Mouse (Mus musculus) retina, postnatal 1 day (tissue): ENCODE data around the gene Ebf3.

ENCODE experiments used
- DNase-seq: peaks from one replicate; pipeline ENCODE4 v3.0.0-alpha.2; 2012

The Ebf3 gene

DNA sequence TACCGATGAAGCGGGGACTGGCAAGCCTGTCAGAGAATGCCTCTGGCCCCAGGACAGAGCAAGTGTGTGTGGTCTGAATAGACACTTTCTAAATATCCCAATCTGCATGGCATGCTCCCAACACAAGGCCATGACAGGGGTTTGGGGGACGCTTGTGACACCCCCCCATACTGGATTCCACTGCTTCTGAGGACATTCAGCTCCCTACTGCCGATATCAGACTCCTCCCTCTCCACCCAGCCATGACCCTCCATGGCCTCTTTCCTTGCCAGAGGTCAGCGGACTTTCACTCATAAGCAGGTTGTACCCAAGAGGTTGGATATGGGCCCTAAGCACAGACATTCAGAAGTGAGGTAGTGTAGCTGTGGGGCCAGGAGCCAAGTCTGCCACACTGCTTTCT lies 36.5 kb downstream of the Ebf3 start:
- no peak for DNase-seq

DNA sequence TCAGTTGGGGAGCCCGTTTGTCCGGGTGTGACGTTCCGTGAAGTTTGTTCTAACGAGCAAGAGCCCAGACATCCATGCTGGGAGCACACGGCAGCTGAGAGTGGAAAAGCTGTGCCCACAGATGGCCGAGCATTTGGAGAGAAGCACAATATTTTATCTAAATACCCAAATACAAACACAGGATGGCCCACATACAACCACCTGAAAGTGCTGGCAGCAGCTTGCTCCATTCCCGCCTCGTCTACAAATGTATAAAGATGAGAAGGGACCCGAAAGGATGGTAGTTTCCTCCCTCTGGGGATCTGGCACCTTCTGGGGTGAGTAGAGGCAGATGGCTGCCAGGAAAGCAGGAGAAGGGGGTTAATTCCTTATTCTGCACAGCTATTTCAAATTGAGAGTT lies 42.0 kb downstream of the Ebf3 start:
- no peak for DNase-seq

DNA sequence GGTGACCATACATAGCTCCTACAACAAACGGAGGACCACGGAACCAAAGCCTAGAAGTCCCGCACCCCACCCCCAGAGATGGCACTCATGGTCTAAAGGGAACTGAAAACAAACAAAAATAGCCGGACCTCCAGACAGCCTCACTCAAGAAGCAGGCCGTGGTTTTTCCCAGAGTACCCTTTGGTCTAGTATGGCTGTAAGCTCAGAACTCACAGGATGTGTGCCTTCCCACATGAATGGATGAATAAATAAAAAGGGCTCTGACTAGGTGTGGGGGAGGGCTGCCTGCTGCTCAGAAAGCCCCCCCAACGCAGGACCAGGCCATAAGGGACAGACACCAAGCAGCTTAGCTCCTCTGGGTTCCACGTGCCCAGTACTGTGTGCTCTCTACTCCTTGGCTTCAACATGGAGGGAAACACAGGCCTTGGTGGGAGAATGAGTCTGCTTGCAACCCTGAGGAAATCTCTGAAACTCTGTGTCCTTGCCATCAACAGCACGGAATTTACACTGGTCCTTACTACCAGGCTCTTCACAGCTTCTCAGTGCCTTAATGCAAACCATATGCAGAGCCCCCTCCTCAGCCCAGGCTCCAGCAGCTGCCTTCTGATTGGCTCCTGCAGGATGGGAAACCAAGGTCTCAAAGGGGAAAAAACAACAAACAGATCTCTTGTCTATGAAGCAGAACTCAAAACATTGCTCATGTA lies 45.6 kb downstream of the Ebf3 start:
- no peak for DNase-seq

DNA sequence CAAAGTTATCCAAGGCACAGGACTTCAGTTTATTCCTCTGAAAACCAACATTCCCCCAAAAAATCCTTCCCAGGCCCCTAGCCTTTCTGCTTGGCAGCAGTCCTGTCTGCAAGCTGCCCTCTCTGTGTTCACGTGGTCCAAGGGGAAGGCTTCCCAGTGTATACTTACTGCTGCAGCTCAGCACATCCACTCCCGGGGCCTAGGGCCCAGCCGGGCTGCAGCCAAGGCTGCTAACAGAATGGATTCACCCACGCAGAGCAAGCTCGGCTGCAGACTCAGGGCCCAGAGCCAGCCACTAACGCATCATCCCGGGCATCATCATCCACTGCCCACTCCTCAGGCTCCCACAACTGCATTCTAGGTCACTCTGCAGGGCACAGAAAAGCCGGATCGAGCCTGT lies 46.8 kb downstream of the Ebf3 start:
- DNase-seq: no peak

DNA sequence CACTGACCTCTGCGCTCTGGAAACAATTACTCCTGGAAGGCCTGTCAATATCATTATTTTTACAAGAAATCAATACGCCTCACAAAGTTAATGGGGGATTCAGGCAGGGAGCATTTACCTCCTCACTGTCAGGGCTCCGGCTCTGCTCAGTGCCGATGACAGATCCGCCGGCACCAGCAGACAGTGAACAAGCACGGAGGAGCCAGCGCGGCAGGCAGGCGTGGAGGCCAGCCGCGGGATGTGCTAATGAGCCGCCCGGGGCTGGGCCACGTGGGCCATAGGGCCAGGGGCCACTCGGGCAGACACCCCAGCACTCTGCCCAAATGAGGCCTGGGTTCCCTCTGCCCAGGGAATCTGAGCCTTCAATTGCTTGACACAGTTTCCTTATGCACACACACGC lies 47.7 kb downstream of the Ebf3 start:
- DNase-seq: peak; percentile 56

DNA sequence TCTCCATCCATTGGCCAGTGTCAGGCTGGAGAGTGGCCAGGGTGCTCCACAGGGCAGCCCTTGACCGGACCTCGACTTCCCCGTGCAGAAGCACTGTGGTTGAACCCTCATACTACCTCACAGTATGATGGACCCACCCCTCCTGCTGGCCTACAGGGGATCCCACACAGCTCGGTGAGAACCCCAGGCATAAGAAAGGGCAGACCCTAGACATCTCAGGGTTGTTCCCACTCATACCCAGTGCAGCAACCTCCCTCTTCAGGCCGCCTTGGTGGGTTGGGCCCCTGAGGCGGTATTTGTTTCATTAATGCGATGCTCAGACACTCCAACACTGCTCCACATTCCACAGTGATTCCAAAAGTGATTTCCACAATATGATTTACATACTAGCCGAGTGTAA lies 51.9 kb downstream of the Ebf3 start:
- DNase-seq: no peak

DNA sequence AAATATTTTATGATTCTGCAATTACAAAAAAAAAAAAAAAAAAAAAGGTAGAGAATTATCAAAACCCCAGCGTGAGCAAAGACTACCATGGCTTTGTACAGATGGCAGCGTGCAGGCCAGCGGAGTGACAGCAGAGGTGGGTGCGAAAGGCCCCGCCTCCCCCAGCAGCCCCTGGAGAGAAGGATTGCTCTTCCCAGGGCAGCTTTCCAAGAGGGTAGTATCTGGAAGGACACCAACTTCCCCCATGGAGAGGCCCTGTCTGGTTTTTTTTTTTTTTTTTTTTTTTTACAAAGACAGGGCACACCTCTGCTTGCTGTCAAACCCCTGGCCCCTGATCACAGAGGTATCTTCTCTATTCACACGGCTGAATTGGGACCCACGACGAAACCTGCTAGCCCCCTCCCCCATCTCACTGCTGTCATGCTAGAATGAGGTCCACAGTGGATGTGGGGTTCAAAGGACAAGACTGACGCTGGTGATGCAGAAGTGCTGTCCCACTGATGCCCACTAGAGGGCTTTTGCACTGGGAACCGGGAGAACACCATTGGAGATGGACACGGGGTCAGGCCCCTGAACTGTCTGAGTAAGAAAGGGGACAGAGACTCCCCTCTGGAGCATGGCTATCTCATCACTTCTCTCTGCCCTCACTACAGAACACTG lies 67.9 kb downstream of the Ebf3 start:
- peak; percentile 87 for DNase-seq

DNA sequence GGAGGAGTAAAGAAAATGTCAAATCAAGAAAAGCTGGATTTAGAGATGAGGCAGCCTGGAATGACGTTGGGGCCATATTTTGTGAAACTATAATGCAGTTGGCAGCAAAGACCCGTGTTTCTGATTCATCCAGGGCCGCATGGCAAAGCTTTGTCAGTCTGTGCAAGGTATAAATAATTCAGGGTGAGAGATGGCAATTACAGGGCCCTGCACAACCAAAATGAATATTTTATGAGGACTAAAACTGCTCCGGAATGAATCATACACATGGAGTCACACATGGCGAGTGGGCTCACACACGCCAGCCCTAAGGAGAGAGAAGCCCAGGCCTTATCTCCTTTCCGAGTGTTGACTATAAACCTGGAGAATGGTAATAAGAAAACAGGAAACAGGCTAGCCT lies 69.4 kb downstream of the Ebf3 start:
- peak; percentile 51 for DNase-seq

DNA sequence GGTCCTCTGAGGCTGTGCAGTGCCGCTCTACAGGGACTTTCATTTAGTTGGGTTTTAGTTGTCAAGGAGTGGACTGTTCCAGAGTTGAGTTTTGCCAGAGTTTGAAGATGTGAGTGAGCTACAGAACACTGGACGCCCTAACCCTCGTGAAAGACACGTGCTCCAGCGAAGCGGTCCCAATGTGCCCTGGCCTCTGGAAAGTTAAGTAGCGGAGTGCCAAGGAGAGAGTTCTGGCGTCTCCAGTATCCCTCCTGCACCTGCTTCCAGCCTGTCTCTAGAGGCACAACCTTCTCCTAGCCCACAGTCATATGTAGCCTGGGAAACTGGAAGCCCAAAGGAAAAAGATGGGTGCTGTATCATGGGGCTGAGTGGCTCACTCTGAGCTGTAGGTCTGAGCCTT lies 73.8 kb downstream of the Ebf3 start:
- no peak for DNase-seq

DNA sequence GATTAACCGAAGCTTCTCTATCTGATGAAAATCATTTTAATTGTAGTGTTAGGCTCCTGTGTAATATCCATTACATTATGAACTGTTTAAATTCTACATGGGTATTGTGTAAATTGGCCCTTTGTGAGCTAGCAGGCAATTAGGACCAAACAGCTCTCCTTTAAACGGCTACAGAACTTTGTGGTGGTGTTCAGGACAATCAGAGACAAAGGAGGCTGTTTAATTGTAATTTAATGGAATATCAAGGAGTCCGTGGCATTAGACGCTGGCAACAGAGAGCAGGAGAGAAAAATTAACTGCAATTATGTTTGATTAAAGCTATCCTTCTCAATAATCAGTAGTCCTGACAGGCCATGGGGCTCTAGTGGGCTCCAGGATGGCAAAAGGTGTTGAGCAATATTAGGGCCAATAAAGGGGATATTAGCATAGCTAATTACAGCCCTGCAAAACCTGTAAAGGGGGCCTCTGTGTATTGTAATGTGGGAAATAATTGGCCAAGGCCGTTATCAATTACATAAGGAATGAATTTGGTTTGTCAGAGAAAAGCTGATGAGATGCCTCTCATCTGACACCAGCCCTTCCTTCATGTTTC lies 74.6 kb downstream of the Ebf3 start:
- peak; percentile 66 for DNase-seq

DNA sequence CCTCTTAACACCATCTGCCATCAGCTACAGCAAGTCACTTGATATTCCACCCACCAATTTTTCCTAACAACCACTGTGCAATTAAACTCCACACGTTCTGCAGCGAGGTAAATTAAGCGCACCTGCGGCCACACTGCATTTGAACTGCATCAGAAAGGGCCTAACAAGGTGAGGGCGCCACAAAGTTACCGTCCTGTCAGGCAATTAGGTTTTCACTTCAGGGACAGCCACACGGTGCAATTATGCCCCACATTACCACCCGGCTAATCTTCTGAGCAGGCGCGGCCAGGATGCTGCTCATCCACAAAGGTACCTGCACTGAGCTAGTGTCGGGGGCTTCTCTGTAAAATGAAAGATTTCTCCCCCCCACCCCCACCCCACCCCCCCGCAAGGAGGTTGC lies 76.8 kb downstream of the Ebf3 start:
- DNase-seq: no peak

DNA sequence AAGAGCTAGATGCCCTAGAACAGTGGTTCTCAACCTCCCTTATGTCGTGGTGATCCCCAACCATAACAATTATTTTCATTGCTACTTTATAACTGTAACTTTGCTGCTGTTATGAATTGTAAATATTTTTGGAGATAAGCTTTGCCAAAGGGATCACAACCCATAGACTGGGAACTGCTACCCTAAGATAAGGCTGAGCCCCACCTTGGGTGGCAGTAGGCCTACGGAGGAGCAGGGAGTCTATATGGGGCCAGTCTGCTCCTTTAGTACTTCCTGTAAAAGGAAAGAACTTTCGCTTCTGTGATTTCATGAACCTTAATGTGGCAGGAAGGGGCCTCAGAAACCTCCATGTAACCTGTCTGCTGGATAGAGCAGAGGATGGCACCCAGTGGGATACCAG lies 90.4 kb downstream of the Ebf3 start:
- no peak for DNase-seq

DNA sequence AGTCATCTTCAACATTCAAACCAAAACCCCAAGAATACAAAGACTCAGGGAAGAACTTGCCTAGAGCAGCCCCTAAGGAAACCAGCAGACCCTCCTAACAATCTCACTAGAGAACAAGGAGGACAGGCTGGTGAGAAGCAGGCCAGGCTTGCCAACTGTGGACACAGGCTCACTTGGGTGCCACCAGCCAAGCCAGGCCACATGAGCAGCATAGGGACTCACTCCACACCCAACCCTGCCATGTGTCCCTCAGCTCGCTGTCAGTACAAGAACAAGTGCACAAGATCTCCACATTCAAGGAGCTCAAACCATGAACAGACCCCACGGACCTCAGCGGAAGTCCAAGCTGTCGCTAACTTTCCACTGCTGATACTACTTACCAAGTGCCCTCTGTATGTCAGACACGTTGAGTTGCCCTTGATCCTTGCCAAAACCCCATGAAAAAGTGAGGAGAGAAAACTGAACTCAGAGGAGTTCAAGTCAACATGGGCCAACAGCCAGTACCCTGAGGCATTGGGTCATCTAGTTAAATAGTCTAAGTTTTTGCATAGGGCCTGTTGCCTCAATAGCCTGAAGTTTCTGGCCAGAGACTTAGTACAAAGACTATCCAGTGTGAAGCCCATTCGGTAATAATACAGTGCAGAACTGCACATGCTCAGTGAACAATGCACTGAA lies 91.3 kb downstream of the Ebf3 start:
- no peak for DNase-seq

DNA sequence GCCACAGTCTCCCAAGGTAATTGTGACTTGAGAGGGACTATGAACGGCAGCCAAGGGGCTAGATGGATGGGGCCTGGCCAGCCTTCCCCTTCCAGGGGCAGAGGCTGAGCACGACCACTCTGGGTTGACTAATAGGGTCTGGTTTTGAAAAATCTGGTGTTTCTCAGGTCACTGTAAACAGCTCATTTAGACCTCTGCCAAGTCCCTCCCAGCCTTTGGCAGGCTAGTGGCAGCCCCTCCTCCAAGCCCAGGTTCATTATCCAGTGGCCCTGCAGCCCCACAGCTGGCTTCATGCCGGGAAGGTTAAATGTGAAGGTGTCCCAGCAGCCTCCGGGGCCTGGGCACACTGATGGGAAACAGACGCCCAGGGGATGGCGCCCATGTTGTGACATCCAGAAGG lies 92.6 kb downstream of the Ebf3 start:
- peak; percentile 78 for DNase-seq

DNA sequence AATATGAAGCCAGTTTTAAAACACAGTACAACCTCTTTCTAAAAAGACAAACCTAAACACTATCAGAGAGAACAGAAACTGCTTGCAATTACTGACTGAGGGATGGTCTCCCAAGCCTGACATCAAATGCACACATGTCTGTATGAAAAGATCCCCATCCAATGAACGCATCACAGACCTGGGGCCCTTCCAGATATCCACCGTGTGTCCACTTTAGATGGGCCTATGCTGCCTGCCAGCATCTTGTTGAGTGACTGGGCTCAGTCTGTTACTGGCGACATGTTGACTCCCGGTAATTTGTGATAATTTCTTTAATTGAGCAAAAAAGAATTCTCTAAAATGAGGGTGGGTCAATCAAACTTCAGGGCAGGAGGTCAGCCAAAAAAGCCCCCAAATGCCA lies 93.8 kb downstream of the Ebf3 start:
- DNase-seq: no peak

DNA sequence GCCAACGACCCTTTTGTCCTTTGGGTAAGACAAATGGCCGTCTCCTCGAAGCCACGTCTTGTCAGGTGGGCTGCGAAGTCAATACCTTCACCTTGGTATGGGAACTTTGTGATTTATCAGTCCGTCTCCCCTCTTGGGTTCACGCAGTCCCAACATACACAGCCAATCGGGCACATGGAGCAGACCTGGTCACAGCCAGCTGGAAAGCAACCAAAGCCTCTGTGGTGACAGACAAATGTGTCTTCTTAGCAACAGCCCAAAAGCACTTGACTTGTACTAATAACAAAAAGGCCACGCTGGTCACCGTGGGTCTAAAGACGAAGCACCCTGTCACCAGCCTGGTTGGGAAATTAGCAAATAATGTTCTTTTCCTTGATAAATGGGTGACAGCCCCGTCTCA lies 95.5 kb downstream of the Ebf3 start:
- DNase-seq: no peak

DNA sequence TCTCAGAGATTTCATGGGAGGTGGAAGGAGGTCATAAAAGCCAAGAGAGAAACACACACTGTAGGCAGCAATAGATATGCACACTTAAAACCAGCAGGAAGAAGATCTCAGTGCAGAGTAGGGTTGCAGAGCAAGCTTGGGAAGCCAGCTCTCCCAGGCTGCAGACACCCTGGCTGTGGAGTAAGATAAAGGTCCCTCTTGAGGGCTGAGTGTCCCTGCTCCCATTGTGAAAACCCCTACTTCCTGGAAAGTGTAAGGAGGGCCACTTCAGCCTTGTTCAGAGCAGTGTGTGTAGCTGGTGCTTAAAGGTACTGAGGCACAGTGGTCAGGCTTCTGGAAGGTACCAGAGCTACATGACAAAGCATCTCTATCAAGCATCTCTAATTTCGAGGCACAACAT lies 100.8 kb downstream of the Ebf3 start:
- DNase-seq: no peak

DNA sequence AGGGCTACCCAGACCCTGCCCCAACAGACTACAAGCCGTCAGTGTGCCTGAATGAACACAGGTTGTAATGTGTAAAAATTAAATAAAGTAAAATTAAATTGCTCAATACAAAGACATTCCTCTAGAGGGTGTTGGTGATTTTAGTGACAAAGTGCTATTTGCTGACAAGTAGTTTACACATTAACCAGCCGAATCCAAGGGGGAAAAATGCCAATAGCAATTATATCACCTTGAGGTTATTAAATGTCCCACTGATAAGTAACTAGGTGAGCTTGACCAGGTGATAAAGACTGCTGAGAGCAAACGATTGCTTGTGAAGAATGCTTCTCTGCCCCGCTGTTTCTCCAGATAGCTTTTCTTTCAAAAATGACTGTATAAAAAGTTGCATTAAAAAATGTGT lies 102.9 kb downstream of the Ebf3 start:
- no peak for DNase-seq

DNA sequence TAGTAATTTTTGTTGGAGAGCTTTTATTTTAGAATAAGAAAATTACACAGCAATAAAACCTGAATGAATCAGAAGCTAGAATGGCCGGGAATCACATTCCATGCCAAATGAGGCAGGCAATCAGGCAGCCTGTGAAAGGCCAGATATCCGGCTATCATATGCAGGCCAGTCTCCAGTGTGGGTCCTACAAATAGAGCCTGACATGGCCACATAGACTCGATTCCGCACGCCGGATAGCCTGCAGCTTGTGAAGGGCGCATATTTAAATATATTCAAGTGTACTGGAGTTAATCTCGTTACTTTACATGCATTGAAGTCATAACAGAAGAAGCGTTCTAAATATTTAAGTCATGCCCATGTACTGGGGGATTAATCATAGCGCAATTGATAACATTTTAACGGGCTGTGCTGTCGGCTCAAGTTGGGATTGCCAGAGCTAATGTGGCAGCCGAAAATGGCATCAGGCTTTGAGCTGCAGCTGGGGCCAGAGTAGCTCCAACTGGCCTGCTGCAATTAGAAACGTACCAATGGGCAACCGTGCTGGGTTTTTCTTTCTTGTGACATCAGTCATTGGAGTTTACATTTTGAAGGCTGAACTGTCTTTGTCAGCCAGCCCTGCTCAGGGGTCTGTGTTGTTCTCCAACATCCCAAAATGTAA lies 104.4 kb downstream of the Ebf3 start:
- DNase-seq: no peak

DNA sequence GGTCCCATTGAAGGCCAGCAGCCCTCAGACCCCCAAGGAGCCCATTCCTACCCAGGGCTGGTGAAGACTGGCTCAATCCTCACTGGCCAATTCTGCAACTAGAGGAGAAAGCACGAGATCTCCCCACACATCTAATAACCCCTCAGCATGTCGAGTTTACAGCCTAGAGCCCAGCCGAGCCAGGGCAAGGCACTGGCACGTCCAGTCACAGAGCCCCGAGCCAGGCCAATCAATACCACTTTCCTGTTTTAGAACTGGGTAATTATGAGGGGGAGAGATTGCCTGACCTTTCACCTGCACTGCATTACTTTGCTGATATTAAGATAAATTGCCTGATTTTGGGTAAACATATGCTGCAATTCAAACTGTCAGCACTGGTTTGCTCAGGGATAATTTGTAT lies 105.7 kb downstream of the Ebf3 start:
- no peak for DNase-seq

DNA sequence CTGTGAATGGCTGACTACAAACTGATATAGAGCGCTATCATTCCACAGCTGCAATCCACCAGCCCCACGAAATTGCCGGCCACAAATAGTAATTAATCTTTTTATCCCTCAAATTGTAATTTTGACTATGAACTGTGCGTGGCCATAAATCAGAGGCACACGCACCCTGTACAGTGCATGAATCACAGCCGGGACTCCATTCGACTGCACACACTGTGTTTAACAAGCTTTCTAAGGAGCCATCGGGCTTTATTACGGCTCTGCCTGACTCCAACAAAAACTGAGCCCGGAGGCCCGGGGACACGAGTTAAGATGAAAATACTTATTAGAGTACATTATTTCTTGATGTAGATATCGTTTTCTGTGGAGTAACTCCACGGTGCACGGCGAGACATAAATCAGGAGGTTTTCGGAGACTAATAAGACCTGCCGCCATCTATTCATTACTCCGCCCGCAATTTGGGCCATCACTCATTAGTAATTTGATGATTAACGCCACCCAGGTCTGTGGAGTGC lies 107.4 kb downstream of the Ebf3 start:
- no peak for DNase-seq

DNA sequence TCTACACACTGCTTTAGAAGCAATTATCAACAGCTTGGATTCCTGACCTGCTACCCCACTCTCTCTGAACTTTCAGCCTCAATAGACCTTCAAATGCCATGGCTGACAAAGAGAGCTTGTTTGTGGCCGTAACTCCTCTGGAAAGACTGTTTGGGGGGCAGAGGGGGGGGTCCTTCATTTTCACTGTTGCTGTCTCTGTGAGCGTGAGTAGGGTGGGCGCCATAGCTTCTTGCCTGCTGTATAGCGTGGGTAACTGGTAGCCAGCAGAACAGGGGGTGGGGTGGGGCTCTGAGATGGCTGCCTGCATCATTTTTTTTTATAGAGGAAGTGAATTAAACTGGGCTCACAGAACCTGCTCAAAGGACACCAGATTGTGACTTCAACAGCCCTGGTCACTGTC lies 114.7 kb downstream of the Ebf3 start:
- no peak for DNase-seq

DNA sequence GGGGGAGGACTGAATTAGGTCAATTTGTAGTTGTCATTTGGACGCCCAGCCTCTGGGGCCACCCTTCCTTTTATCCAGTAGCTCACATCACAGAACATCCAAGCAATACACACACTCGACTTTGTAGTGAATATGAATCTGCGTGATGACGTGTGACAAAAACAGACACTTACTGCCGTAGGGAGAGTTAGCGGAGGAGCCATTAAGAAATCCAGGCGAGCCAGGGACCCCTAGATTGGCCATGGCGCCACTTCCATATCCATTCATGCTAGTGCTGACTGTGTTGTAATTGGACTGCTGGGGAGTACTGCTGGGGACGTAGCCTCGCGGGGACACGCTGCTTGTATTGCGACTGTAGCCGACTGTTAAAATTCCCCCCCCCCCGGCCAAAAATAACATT lies 115.3 kb downstream of the Ebf3 start:
- no peak for DNase-seq
